Mouse (Mus musculus): ENCODE data around the gene Masp2.

GRCm38 (mm10) chr4:148633395-148634061 is 31.2 kb downstream of the Masp2 start:
- TF ChIP-seq POLR2A (IDR thresholded peaks at IDR 0.05; ENCODE audit: low read depth, low read length) (no peak), CTCF (IDR thresholded peaks at IDR 0.05; ENCODE audit: extremely low read depth, insufficient read depth, insufficient read length, insufficient replicate concordance) (no peak)
